ENCODE assay signal across 10 mouse cellular contexts in the genomic region with DNA sequence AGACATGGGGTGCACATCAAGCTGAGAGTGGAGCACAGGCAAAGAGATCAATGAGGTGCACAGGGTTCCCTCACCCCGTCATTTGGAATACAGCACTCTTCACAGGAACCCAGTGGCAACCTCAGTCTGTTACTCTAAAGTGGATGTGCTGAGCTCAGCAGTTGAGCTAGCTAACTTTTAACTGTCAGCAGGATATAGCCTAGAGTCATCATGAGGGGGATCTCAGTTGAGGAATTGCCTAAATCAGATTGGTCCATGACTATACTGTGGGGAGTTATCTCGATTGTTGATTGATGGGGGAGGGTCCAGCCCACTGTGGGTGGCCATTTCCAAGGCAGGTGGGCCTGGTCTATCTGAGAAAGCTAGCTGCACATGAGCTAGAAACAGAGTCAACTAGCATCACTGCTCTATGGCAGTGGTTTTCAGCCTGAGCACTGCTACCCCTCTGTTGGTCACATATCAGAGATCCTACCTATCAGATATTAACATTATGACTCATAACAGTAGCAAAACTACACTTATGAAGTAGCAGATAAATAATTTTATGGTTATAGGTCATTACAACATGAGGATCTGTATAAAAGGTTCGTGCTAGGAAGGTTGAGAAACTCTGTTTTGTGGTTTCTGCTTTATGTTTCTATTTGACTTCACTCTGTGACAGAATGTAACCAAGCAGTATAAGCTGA.
"Had no signal": no experiment of that assay in that cellular context is flagged by ENCODE, and none has a peak within 500 bp of the region (broad histone marks: within the 10 kb centered on the region; RNA-seq: fewer than 3 reads in every experiment).

No protein-coding gene starts in this region.

- ATAC-seq: lung, postnatal 0 days had no signal

- DNase-seq: kidney, adult 18-20 months; left cerebral cortex, postnatal 4 days; lung, adult 2 months; lung, postnatal 36 days; midbrain, embryonic 14.5 days; right cerebral cortex, adult 18-20 months; right cerebral cortex, postnatal 25 days; thymus, adult 2 months; thymus, postnatal 25 days had no signal
